Mouse (Mus musculus): ENCODE measurements around the gene Cacna2d3.
A peak's percentile ranks its signal among the peaks of the same experiment; 100 is the strongest.

Gene Cacna2d3

DNA sequence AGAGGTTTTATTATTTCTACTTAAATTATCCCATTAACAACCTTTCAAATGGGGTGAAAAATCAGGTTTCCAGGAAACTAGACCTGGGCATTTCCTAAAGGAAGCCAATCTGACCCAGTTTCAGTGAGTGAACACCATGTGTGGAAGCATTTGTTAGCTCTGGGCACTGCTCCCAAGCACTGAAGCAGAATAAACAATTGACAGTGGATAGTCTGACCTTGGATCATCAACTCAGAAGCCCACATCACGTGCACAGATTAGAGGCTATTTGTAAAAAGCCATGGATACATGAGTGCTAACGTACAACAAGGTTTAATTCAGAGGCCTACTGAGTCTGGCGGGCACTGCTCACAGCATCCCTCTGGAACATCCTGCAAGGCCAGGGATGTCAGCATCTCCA is 82.4 kb downstream of the Cacna2d3 start:
- no peak for DNase-seq

DNA sequence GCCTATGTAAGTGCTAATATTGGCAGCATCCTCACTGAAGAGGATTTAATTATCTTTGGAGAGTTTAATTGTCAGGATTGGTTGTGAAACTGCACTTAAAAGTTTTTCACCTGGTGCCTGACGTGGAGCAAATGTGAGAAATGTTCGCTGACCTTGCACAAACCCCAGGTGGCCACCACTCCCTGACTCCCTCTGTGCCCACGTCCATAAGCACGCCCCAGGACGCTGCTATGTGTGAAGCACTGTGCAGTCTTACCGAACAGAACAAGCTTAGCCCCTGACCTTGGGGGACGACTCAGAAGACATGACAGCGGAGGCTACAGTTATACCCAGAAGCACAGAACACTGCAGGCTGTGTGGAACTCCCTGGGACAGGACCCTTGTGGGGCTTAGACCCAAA is 93.5 kb downstream of the Cacna2d3 start:
- DNase-seq: no peak

DNA sequence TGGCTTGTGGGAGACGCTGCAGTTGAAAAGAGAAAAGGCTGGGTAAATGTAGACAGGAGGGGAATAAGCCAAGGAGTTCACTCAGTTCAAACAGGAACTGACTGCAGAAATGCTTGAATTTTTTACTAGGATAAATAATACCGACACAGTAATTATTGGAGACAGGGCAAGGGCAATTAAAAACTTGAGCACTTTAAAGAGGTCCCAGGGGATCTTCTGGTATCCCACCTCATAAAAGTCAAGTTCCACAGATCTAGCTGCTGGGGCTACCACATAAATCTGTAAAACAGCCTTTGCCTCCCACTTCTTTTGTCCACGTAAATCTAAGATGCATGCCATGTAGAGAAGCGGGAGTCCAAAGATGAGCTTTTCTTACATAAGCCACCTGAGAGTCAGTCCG is 109.2 kb downstream of the Cacna2d3 start:
- DNase-seq: no peak

DNA sequence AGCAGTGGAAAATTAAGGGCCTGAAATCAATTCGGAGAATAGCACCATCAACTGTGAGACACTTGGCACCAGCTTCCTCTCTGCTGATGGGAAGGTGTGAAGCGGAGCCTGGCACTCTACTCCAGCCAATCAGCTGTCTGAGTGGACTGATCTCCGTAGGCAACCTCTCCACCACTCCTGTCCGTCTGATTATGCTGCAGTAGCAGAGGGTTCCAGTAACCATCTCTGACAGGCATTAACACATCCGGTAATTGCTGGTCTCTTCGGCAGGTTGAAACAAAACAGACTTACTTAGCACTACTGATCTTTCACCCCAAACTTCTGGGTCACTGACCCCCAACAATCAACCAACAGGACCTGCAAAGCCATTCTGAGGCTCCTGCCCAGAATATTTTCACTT is 112.9 kb downstream of the Cacna2d3 start:
- DNase-seq: no peak

DNA sequence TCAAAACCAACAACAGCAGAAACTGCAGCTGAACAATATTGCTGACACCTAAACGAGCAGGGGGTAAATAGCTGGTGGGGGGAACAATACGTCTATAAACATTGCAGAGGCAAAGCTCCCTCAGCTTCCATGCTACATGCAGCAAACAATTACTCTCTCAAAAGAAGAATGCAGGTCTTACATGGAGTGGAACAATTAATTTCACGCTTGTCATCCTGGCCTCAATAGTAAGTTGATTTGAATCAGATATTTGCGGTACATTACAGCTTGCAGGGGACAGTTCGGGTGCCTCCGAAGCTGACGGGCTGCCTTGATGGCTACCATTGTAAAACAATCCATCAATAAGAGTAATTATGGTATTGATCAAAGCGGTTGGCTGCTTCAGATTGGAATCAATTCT is 122.2 kb downstream of the Cacna2d3 start:
- DNase-seq: no peak

DNA sequence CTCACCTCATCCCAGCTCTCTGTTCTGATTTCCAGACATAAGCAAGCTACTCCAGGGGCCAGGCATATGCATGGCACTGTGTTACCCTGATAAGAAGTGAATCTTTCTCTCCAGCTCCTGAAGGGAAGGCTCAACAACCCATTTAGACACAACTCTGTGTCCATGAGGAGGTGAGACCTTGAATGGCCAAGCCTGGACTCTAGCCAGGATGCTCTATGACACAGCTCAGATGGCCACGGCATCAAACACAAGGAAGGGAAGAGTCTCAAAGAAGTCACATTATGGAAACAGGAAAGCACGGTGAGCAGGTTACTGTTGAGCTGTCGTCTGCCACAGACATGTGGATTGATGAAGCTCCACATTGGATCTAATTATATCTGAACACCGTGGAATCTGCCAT is 128.8 kb downstream of the Cacna2d3 start:
- DNase-seq: no peak

DNA sequence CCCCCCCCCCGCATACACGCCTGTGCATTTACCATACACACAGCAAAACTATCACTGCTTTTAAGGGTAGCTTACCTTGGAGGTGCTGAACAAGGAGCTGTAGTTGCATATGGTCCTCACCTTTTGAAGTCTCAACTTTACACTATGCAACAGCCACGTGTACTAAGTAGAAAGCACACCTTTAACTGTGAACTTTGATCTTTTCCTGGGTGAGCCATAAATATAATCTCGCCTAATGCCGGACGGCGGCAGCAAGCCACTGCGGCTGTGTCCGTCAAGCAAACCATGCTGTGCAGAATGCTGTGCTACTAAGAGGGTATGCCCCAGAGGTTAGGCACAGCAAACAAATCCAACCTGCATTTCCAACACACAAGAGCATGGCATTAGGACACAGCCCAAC is 132.0 kb downstream of the Cacna2d3 start:
- DNase-seq: peak in 1 of 2 experiments; percentile 2

DNA sequence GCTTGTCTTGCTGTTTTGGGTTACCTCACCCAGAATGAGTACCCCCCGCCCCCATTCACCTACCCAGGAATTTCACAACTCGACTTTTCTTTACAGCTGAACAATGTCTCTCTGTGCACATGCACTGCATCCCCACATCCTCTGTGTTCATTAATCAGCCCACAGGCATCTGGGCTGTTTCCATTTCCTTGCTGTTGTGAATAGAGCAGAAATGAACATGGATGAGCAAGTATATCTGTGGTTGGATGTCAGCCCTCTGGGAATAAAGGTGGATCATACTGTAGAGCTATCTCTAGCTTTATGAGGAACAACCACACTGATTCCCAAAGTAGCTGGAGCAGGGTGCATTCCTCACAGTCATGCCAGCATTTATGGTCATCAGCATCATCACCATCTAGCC is 139.7 kb downstream of the Cacna2d3 start:
- no peak for DNase-seq

DNA sequence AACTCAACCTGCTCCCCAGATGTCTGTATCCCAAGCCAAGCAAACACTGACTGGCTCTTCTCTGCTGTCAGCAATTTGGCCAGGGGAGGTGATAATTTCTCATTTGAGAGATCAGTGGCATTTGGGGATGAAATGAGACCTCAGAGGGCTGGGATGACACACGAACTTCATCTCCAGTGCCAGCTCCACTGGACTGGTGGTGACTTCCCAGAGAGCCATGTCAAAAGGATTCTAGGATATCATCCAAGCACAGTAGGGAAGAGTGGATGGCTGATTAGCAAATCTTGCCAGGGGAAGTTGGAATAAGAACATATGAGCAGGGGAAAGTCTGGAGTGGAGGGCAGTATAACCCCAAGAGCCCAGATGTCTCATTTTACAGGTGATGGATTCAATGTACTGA is 143.9 kb downstream of the Cacna2d3 start:
- no peak for DNase-seq

DNA sequence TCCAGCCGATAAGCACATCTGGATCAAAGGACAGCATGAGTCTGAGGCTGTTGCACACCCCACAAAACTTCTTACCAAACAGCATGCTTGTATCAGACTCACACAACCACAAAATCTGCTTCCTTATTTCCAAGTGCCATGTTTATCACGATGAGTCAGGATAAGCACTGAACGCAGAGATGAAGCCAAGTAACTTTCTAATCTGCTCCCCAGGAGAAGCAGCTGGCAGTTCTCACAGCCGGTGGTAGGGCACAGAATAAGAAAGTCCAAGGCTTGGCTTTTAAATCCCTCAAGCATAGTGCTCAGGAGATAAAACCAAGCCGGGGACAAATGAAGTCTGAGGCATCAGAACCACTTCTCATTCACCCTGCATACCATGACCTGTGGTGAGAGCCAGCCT is 146.1 kb downstream of the Cacna2d3 start:
- no peak for DNase-seq

DNA sequence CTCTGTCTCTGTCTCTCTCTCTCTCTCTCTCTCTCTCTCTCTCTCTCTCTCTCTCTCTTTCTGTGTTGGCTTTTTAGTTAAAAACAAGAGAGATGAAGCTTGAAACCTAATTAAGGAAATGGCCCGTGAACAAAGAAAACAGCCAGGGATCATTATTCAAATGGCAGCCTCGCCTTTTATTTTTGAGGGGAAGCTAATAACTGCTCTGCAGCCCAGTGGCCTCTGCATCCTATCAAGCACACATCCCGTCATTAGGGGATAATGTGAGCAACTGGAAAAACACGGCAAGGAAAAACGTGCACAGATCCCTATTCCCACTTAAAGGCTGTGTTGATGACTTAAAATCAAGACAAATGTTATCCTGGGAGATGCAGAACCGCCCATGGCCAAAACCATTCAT is 159.0 kb downstream of the Cacna2d3 start:
- no peak for DNase-seq

DNA sequence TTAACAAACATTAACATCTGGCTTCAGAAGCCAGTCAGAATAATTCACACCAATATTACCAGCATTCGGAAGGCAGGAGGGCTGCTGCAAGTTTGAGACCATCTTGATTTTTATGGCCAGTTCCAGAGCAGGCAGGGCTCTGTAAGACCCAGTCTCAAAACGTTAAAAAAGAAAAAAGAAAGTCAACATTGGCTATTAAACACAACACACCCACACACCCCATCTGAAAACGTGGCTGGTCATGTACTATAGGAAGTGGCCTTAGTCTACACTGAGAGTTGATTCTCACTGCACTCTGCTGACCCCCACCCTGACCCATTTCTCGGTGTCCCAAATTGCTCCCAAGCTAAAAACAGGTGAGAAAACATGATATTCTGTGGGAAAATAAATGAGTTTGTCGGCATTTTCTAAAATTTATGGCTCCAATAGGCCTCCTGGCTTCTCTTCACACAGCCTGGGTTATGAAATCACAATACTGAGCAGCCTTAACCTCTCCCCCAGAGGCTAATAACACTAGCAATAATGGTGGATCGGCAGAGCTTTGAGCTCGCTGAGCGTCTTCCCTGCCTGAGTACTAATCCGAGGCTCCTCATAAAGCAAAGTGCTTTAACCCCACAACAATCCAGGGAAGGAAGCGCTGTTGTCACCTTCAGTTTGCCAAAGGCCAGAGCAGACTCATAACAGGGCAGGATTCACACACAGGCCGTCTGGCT is 160.4 kb downstream of the Cacna2d3 start:
- no peak for DNase-seq

DNA sequence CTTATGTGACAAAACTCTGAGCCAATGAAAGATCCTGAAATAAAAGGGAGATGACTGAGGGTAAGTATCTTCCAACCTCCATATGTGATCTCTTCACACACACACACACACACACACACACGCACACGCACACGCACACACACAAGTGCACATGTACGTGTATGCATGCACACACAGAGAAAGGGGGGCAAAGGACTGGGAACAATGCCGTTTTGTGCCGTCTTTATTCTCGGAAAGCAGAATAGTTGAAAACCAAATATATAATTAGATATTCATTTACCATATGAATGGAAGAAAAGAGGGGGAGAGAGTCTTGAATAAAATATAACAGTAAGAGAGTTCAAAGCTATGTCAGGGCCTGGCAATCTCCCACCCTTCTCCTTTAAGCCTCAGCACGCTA is 163.2 kb downstream of the Cacna2d3 start:
- DNase-seq: no peak

DNA sequence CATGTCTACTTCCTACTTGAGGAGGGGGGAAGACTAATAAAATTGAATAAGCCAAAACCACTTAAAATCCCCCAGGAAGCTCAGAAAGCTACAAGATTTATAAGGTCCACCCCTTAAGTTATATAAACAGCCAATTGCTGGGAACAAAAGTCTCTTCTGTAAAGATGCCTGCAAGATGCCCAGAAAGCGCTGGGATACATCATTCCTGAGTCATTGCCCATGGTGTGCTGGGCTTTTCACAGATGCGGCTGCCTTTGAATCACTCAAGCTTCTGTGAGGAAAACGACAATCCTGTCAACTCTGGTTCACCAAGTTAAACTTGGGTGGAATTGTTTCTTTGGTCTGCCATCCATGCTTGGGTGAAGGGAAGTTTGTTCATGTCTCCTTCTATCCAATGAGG is 165.5 kb downstream of the Cacna2d3 start:
- DNase-seq: no peak

DNA sequence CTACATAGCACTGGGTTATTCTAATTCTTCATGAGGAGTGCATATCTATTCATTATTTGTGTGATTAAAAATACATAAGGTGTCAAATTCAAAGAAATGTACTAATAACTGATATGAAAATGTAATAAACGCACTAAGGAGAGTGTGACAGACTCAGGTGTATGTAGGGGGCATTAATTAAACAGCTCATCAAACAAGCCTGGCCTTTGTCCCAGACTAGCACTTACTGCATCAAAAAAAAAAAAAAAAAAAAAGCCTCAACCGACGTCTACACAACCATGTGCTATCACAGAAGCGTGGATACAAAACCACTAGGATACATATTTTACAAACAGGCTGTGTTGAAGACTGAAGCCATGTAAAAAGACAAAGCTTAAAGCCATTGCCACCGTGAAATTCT is 169.2 kb downstream of the Cacna2d3 start:
- no peak for DNase-seq

DNA sequence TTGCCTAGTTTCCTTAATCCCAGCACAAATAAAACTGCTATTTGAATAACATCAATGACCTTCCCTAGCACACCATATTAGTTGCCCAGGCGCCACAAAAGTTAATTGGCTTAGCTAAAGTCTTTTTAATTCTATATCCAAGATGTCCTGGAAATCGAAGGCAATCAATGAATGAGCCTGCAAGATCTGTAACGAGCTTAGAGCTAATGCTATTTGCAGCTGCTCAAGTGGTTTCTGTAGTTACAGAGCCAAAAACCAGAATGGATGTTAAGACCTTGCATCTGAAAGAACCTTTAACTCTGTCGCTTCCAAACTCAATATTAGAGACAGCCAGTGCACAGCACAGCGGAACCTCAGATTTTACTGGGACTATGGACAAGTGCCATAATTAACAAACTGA is 173.0 kb downstream of the Cacna2d3 start:
- DNase-seq: no peak

DNA sequence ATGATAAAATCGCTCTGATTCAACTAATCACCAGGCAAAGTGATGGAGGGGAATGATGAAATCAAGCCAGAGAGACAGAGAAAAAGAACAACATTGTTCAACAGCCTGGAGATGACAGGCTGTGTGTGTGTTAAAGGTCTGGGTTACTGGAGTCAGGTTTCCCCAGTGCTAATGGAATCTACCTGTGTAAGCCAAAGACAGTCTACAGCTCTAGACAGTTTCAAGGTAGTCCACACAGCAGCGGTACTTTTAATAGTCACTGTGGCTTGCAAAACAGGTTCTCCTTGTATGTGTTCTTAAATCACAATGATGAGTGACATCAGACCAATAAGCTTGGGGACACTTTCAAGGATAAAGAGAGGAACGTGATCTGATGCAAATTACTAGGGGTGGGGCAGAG is 191.1 kb downstream of the Cacna2d3 start:
- DNase-seq: no peak

DNA sequence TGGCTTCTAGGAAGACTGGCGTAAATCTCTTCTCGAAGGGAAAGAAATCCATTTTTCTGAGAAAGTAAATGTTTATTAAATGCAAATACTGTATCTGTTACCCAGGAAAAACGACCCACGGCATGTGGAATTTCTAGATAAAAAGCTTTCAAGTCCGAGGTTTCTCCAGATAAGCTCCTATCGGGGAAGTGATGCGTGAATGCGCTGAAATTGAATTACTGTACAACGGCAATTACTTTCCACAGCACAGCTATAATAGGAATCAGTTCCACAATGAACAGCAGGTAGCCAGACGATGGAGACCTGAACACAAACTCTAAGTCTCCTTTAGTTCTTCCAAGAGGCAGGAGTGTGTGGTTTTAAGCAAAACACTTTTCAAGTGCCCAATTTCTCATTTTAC is 193.0 kb downstream of the Cacna2d3 start:
- no peak for DNase-seq

DNA sequence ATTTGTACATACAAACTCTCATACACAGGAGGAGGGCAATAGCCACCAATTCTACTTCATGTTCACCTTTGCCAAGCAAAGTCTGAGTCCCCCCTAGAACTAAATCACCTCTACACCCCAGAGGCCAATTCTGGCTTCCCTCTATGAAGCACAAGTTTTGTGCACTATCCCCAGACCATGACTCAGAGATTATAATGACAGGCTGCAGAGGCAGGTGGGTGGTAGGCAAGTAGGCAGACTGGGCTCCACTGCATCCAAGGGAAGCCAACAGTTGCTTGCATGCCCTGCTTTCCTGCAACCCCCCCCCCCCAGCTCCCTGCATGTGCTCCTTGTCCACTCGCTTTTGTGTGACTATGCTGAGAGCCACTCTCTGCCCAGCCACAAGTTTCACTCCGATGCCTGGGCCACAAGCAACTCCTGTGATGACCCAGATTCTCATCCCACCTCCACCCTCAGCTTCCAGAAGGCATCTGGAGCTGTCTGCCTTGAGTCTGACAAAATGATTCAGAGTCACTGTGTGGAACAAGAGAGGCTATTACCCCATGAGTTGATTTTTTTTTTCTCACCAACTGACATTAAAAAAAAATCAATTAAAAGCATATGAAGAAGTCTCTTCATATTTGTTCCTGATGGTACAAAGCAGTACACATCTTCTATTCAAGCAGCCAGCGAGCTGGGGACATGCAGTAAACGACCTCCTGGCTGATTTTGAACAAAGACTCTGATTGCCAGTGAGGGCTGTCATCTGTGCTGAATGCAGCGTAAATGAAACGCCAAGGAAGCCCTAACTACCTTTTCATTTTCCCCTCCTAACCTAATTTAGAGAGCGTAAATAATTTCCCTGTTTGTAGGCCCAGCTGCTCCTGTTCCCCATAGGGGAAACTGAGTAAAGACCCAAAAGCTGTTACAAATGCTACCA is 201.7 kb downstream of the Cacna2d3 start:
- DNase-seq: no peak

DNA sequence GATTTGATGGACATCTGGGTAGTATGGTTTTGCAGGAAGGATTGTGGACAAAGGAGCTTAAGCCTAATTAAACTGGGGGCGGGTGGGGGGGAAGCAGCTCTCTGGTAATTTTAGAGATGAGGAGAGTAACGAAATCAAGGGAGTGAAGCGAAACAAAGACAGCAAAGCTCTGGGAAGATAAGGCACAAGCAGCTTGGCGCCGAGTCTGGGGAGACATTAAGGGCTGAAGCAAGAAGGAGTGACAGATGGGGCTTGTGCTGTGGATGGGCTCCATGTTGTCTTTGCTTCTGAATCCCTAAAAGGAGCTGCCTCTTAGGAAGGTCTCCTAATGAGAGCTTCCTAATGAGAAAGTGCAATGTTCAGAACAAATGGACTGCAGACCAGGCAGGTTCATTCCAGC is 219.0 kb downstream of the Cacna2d3 start:
- DNase-seq: no peak

DNA sequence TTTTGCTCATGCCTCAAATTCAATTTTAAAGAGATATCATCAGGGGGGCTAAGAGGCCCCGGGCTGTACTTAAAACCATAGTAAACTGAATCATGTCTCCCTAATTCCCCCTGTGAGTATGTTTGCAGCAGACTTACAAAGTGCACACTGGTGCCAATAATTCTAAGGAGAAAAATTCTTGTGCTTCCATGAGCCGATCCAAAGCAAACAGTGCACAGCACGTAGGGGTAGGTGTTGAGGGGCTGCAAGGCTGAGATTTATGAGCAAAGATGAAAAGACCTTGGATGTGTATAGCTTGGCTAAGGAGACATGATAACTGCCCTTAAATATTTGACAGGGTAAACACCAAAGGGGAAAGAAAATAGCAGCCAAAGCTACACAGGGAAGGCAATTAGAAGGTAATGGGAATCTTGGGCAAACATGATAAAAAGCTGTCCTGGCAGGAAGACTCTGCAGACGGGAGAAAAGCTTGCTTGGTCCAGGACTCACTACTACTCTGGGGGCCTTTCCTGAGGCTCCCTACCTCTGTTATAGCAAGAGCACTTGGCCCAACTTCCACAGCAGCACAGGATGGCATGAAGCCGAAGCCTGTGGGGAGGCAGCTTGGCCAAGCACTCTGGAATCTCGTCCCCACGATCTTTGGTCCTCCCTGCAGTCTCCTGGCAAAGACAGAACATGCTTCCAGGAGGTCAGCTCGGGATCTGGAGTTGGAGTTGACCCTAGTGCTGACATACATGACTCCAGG is 222.9 kb downstream of the Cacna2d3 start:
- no peak for DNase-seq

DNA sequence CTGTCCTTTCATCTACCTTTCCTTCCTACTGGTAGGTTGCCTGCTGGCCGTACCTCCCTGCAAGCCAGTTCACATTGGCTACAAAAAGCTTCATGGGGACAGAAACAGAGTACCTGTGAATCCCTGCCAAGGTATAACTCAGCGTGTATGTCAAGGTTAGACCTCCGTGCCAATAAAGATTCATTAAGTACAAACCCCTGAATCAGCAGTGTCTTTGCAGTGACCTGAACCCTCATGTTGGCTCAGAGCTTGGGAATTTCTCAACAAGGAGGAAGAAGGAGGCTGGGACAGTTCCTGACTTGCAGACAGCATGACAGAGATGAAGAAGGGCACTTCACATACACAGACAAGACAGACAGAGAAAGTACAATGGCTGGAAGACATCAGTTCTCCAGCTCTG is 225.1 kb downstream of the Cacna2d3 start:
- no peak for DNase-seq

DNA sequence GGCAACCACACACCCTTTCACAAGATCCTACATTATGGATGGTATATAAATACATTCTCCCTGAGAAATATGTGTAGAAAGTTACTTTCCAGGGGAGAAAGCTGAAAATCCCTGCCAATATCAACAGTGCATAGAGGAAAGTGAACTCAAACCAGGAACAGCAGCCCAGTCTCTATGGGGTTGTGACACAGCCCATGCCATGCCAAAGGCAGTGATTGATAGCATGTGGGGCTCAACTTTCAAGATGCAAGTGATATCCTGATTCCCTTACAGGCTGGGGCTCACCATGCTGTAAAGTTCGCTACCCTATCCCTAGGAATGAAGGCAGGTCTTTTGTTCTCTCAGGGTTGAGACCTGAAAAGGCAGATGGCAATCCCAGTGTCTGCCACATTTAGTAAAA is 229.9 kb downstream of the Cacna2d3 start:
- DNase-seq: no peak

DNA sequence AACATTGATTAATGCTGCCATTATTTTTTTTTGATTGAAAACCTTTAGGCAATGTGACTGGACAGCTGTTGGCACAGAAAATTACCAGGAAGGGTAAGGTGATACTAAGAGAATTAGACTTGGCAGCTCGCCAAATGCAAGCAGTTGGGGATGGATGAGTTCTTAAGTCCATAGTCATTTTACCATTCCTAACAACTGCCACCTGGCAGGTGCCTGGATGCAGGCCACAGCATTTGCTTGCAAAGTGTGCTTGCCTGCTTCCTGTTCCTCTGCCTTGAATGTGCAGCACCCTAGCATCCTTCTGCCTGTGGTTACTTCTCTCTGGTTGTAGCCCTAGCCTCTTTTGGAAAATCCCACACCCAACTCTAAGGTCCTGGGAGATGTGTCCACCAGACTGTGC is 236.2 kb downstream of the Cacna2d3 start:
- no peak for DNase-seq
